Mouse (Mus musculus) CH12.LX (cell line): ENCODE results near the gene Adamts6.

Experiments
- CHD1 ChIP-seq: IDR thresholded peaks from 2 replicates; pipeline ENCODE4 v1.6.1; 2012; ENCODE audit warnings: low read depth, low read length, improper control_type of control experiment, inconsistent platforms
- CTCF ChIP-seq, 2 experiments: IDR thresholded peaks in 1 of 2; conservative IDR thresholded peaks in 1 of 2; 2 replicates each; pipeline ENCODE4 v1.5.1; 2011 to 2012; ENCODE audit warnings: low read depth in 2 of 2, low read length in 2 of 2, improper control_type of control experiment in 1 of 2, inconsistent platforms in 1 of 2, mild to moderate bottlenecking in 1 of 2, moderate library complexity in 1 of 2
- MAZ ChIP-seq: IDR thresholded peaks from 2 replicates; pipeline ENCODE4 v1.6.1; 2012; ENCODE audit warnings: low read depth, mild to moderate bottlenecking, inconsistent platforms, low read length, improper control_type of control experiment, moderate library complexity
- POLR2A ChIP-seq: IDR thresholded peaks from 2 replicates; pipeline ENCODE4 v1.6.1; 2011; ENCODE audit warnings: low read depth, mild to moderate bottlenecking, improper control_type of control experiment, low read length
- ZC3H11A ChIP-seq: IDR thresholded peaks from 2 replicates; pipeline ENCODE4 v1.6.1; 2012; ENCODE audit warnings: low read depth, mild to moderate bottlenecking, inconsistent platforms, low read length, improper control_type of control experiment

- TF ChIP-seq CTCF (conservative IDR thresholded peaks at IDR 0.05 in 1 of 2, IDR thresholded peaks at IDR 0.05 in 1 of 2; ENCODE audit: low read depth in 2 of 2, low read length in 2 of 2) = no peak
- no peak for TF ChIP-seq MAZ
- TF ChIP-seq CHD1 = no peak
- no peak for TF ChIP-seq ZC3H11A
- TF ChIP-seq POLR2A = no peak
These were observed 255.1 kb downstream of the Adamts6 start for GRCm38 (mm10) chr13:104542759-104543141.
